Mouse (Mus musculus) ovary, postnatal 36 days (tissue): ENCODE results near the gene 4931428F04Rik.

Experiments
- DNase-seq: peaks from one replicate; pipeline ENCODE4 v3.0.0; 2022; ENCODE audit warnings: low spot score, mixed read lengths

4931428F04Rik gene

DNA sequence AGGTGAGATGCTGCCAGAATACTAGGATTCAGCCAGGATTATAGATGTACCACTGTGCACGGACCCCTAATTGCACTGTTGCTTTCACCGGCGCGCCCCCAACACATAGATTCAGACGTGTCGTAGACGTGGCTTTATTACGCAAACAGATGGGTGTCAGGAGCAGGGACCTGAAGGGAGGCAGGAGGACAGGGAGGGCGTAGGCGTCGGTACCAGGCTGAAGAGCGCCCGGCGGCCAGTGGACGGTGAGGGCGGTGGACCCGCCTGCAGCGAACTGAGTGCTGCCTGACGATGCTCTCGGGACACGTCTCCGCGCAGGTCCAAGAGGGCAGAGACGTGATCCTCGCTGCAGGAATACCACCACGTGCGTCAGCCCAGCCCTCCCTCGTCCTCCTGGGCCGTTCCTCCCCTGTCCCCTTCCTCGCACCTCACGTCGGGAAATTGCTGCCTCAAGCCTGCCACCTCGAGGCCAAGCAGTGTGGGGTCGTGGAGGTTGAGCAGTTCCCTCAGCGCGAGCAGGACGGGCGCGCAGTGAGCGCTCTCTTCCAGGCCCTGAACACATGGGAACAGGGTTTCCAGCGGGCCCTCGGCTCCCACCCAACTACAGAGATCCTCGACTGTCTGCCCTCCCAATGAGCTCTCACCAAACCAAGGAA is at the start of gene 4931428F04Rik:
Gene 4931428F04Rik (minus strand): TSS at position 60 of the 656 bp plus-strand sequence.
- peak; percentile 61 for DNase-seq

DNA sequence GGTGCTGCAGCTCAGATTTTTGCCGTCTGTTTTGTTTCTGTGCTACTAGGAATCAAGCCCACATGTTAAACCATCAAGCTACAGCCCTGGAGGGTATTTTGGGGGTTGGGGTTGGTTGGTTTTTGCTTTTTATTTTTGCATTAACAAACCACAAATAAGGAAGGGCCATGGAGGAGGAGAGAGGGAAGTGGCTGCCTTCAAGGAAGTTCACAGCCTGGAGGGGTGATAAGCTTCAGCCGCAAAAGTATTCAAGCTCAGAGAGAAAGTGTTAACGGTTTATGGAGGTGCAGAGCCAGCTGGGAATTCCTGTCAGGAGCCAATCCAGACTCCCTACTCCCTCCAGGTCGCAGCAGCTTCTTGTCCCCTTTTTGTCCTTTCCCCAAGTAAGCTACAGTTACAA is 49.3 kb upstream of the 4931428F04Rik start:
- DNase-seq, result no peak

DNA sequence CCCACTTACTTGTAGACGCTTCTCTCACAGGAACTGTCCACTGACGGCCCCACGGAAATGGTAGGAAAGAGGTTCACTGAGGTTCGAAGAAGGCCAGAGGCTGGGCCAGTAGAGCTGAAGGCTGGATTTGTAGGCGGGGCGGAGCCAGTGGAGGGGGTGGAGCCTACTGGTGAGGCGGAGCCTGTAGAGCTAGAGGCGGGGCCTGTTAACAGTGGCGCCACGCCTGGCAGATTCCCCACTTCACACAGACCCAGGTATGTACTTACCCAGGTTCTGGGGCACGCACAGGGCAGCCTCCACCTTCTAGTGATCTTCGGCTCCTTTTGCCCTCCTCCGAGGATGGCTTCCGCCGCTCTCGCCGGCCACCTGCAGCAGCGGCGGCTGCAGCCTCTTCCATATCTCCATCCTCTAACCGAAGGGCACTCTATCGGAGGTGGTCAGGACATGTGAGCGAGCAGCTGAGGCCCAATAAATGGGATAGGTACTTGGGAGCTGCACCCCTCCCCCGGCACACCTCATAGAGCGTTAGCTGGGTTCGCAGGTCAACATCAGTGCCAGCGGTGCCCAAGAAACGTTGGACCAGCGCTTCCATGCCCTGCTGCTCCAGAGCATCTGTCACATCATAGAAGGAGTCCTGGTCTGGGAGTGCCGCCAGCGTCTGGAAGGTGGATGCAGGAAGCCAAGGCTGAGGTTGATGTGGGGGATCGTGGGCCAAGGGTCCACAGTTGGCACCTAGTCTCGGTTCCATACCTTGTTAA is 46.9 kb upstream of the 4931428F04Rik start:
- peak; percentile 6 for DNase-seq

DNA sequence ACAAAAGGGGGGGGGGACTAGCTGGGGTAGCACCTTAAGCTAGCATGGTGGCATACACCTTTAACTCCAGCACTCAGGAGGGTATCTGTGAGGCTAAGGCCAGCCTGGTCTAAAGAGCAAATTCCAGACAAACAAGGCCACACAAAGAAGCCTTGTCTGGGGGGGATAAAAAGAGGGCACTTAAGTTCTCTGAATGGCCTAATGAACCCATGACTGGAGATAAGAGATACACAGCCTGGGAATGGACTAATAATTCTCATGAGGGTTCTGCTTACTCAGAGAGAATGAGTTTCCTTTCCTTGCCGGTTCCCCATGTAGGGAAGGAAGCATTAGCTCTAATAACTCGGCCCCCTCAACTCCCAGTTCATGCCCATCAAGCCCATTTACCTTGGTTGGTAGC is 42.9 kb upstream of the 4931428F04Rik start:
- no peak for DNase-seq

- no peak for DNase-seq
These were observed 42.3 kb upstream of the 4931428F04Rik start for GRCm38 (mm10) chr8:105331931-105332330.

- DNase-seq, result no peak
These were observed 41.8 kb upstream of the 4931428F04Rik start for GRCm38 (mm10) chr8:105331469-105331868.

DNA sequence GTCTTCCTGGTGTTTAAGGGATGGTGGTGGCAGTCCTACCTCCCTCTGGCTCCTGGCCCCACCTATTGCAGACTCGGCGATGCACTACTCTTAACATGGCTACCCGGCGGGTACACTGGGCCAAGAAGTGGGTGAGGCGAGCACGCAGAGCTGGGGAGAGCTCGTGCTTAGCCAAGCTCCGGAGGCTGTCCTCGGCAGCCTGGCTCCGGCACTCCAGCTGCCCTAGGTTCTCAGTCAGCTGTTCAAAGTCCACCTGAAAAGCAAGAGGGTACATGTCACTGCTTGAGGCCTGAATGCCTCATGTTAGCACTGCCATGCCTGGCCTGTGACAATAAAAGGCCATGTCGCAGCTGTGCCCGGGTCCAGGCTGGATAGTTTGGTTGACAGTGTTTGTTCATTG is 40.7 kb upstream of the 4931428F04Rik start:
- no peak for DNase-seq

- no peak for DNase-seq
These were observed 37.3 kb upstream of the 4931428F04Rik start for GRCm38 (mm10) chr8:105326968-105327367.

- DNase-seq, result peak; percentile 96
These were observed 36.5 kb upstream of the 4931428F04Rik start, which contains the start of the genes Lrrc29 and Tmem208 for GRCm38 (mm10) chr8:105326141-105326672. Lrrc29 (minus strand) TSS chr8:105326278. Tmem208 (plus strand) TSS chr8:105326354.

GRCm38 (mm10) chr8:105325641-105326093 is 36.0 kb upstream of the 4931428F04Rik start:
- DNase-seq, result no peak

DNA sequence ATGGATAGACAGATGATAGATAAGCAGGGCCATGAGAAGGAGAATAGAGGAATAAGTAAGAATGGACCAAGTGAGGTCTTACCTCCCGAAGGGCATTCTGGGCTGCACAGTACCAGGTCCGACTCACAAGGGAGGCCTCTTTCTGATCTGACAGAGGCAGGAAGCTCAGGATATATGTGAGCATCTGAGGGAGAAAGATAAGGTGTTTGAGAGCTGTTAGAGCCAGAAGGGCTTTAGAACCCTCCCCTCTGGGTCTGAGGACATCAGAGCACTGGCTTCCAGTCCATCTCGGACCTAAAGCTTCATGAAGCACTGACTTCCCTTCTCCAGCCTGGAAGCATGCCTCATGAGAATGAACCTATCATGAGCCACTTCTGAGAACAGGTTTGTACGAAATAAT is 33.5 kb upstream of the 4931428F04Rik start:
- DNase-seq, result no peak

- no peak for DNase-seq
These were observed 29.1 kb upstream of the 4931428F04Rik start for GRCm38 (mm10) chr8:105318662-105319190.

DNA sequence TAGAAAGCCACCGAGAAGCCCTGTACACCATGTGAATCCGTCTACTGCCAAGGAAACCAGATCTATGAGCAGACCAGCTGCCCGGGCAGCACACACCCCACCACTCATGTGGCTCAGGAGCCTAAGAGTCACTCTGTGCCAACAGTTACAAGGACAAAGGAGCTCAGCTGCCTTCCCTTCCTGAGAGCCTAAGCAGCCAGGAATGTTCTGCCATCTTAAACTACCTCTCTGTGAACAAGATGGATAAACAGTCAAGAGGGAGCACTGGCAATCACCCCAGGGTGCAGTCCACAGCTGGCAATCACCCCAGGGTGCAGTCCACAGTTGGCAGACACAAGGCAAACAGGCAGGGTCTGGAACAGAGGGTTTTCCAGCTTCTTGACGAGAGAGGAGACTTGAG is 28.3 kb upstream of the 4931428F04Rik start:
- no peak for DNase-seq

- no peak for DNase-seq
These were observed 25.6 kb upstream of the 4931428F04Rik start for GRCm38 (mm10) chr8:105315073-105315769.

DNA sequence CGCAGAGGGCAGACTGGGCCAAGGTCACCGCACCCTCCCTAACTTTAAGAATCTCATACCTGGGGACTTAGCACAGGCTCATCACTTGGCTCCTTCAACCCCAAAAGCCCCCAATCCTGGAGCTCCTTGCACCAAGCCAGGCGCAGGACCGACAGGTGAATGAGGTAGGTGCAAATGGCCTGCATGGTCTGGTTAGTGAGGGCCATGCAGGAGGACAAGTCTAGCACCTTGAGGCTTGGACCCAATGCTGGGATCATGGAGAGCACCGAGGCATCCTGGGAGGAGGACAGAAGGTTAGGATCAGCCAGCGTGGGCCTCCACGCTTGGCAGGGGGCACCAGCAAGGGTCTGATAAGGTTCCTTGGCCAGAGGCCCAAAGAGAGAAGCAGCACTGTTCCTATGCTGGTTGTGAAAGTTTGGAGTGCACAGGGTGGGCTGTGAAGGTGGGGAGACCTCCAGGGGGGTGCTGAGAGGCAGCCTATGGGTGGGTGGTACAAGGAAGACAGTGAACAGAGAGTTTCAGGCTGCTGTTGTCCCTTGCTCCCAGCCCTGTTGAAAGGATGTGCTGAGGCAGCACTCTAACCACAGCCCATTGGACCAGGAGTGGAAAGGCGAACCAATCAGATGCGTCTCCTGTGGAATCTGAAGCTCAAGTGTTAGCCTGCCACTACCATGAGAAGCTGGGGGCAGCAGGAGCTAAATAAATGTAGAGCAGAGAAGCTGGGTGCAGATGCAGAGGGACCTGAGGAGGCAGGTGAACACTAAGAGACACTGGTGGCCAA is 24.1 kb upstream of the 4931428F04Rik start:
- DNase-seq, result no peak

GRCm38 (mm10) chr8:105312891-105313481 is 23.3 kb upstream of the 4931428F04Rik start:
- peak; percentile 3 for DNase-seq

- no peak for DNase-seq
These were observed 22.1 kb upstream of the 4931428F04Rik start for GRCm38 (mm10) chr8:105311718-105312117.

GRCm38 (mm10) chr8:105310118-105310517 is 20.5 kb upstream of the 4931428F04Rik start:
- DNase-seq, result no peak

DNA sequence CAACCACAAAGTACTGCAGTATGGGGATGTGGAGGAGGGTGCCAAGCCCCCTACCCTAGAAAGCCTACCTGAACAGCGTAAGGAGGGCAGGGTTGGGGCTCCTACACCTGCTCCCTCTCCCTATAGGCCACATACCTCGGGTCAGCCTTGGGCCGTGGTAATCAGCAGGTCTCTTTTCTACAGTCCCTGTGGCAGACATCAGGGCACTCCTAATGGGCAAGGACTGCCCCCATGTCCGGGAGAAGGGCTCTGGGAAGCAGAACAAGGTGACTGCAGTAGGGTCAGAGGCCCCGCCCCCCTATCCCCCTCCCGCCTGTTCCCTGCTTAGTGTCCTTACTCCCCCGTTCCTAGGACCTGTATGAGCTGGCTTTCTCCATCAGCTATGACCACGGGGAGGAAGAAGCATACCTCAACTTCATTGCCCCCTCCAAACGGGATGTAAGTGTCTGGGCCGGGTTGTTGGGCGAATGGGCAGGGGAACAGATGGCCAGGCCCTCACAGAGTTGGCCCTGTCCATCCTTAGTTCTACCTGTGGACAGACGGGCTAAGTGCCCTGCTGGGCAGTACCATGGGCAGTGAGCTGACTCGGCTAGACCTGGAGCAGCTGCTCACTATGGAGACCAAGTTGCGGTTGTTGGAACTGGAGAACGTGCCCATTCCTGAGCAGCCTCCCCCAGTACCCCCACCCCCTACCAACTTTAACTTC is 19.6 kb upstream of the 4931428F04Rik start:
- no peak for DNase-seq

DNA sequence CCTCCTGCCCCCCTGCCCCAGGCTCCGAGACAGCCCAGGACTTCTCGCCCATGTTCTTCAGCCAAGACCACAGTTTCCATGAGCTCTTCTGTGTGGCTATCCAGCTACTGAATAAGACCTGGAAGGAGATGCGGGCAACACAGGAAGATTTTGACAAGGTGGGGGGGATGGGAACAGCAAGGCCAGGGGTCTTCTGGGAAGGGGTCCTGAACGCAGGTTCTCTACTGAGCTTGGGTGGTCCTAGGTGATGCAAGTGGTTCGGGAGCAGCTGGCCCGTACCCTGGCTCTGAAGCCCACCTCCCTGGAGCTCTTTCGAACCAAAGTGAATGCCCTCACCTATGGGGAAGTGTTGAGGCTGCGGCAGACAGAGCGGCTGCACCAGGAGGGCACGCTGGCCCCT is 18.8 kb upstream of the 4931428F04Rik start:
- DNase-seq, result no peak
